Mouse (Mus musculus) left cerebral cortex, postnatal 4 days (tissue): ENCODE results near the gene F12. TPM values are rescaled to one million over a fixed set of nuclear protein-coding genes. Genes with fewer than 3 reads are reported as not detected.
"Not testable (repeated sequence)": the region's sequence is repeated elsewhere in the genome, so short reads cannot be mapped to it uniquely, and the experiment has no call there.

Experiments used
- DNase-seq: peaks from one replicate; pipeline ENCODE4 v3.0.0-alpha.2; 2022
- intact Hi-C: fragments of 180-260 bp; cut with DNase I; formaldehyde crosslinking; loops from one replicate; pipeline ENCODE4 v1.15.1; 2025
- total RNA-seq, 2 experiments: library from RNA; stranded (reverse); gene quantifications; 2 replicates each; pipeline ENCODE4 v1.2.3; 2021

F12 gene
- total RNA-seq, 2 experiments from 2014 or later, result 0.30 to 0.38 TPM

GRCm38 (mm10) chr13:55451296-55451695 lies 24.7 kb upstream of the F12 start:
- no peak for DNase-seq
- intact Hi-C loops, result no loop called here

- intact Hi-C loops, result no loop called here
- DNase-seq, result peak; percentile 84
These were observed 24.0 kb upstream of the F12 start for GRCm38 (mm10) chr13:55450511-55450980.

GRCm38 (mm10) chr13:55449679-55450441 lies 23.3 kb upstream of the F12 start:
- DNase-seq, result no peak
- intact Hi-C loops, result no loop called here

GRCm38 (mm10) chr13:55449205-55449604 lies 22.6 kb upstream of the F12 start:
- DNase-seq, result no peak
- intact Hi-C loops, result no loop called here

- intact Hi-C loops, result no loop called here
- DNase-seq, result no peak
These were observed 21.5 kb upstream of the F12 start for GRCm38 (mm10) chr13:55448131-55448530.

- intact Hi-C loops, result no loop called here
- no peak for DNase-seq
These were observed 20.9 kb upstream of the F12 start for GRCm38 (mm10) chr13:55447543-55447943.

GRCm38 (mm10) chr13:55446483-55447105 lies 20.0 kb upstream of the F12 start:
- DNase-seq, result no peak
- intact Hi-C loops, result no loop called here

GRCm38 (mm10) chr13:55445361-55446091 lies 18.9 kb upstream of the F12 start:
- DNase-seq, result no peak
- intact Hi-C loops, result no loop called here

- intact Hi-C loops, result no loop called here
- peak; percentile 100 for DNase-seq
These were observed 18.3 kb upstream of the F12 start, which contains the start of gene Grk6 for GRCm38 (mm10) chr13:55444937-55445315. Gene Grk6, plus strand, starts transcription at chr13:55445072.

GRCm38 (mm10) chr13:55444286-55444936 lies 17.8 kb upstream of the F12 start:
- peak; percentile 41 for DNase-seq
- intact Hi-C loops, result no loop called here

GRCm38 (mm10) chr13:55443799-55444285 lies 17.2 kb upstream of the F12 start:
- no peak for DNase-seq
- intact Hi-C loops, result no loop called here

- intact Hi-C loops, DNase-seq: not testable (repeated sequence)
These were observed 10.6 kb upstream of the F12 start for GRCm38 (mm10) chr13:55437111-55437629.

GRCm38 (mm10) chr13:55431889-55432685 lies 5.5 kb upstream of the F12 start:
- DNase-seq, result no peak
- intact Hi-C loops, result no loop called here

GRCm38 (mm10) chr13:55430566-55430965 lies 4.0 kb upstream of the F12 start:
- no peak for DNase-seq
- intact Hi-C loops, result no loop called here

- DNase-seq, result no peak
- intact Hi-C loops, result no loop called here
These were observed 2.8 kb upstream of the F12 start for GRCm38 (mm10) chr13:55429226-55429888.

GRCm38 (mm10) chr13:55420933-55421800 lies 5.4 kb downstream of the F12 start:
- intact Hi-C loops, result loop anchor here (5.0 kb wide), 1 partner anchor 96 kb away; no protein-coding TSS in a partner anchor
- DNase-seq, result peak; percentile 72

- intact Hi-C loops, result loop anchor here (5.0 kb wide), 1 partner anchor 97 kb away; no protein-coding TSS in a partner anchor
- DNase-seq, result no peak
These were observed 6.3 kb downstream of the F12 start for GRCm38 (mm10) chr13:55420018-55420932.
